Mouse (Mus musculus): Measurements from ENCODE around the gene Caln1. TPM values are rescaled to one million over a fixed set of nuclear protein-coding genes. Genes with fewer than 3 reads are reported as not detected.

Caln1 gene
- total and polyA plus RNA-seq, 3 experiments: not detected

- Histone ChIP-seq H3K4me3 (ENCODE audit: control insufficient read depth in 1 of 2, insufficient read depth in 1 of 2, low read depth in 2 of 2, low read length in 2 of 2) (no peak overlapping the region), H3K79me2 (ENCODE audit: control insufficient read depth, insufficient read depth, low read length, poor library complexity) (no peaks in the 10 kb centered on the region), H3K27me3 (ENCODE audit: control insufficient read depth in 1 of 2, insufficient read depth in 2 of 2, low read length in 2 of 2) (no peaks in the 10 kb centered on the region), H3K27ac (ENCODE audit: control insufficient read depth, low read depth, low read length) (no peak overlapping the region), H3K36me3 (ENCODE audit: control insufficient read depth in 1 of 2, insufficient read depth in 2 of 2, low read length in 2 of 2) (no peaks in the 10 kb centered on the region), H3K9me3 (replicated peaks; ENCODE audit: insufficient read depth, low read length) (no peaks in the 10 kb centered on the region), H3K4me1 (ENCODE audit: control insufficient read depth in 1 of 2, insufficient read depth in 2 of 2, low read length in 2 of 2) (no peaks in the 10 kb centered on the region), H3K9ac (ENCODE audit: control insufficient read depth, low read depth, low read length, poor library complexity, severe bottlenecking) (no peak overlapping the region)
- no peak for TF ChIP-seq MYB (IDR thresholded peaks at IDR 0.05; ENCODE audit: low read depth, low read length)
- TF ChIP-seq E2F4 (IDR thresholded peaks at IDR 0.05; ENCODE audit: borderline replicate concordance, low read depth, low read length): no peak
- TF ChIP-seq NELFE (IDR thresholded peaks at IDR 0.05; ENCODE audit: low read depth, low read length): no peak
- TF ChIP-seq RCOR1 (IDR thresholded peaks at IDR 0.05; ENCODE audit: low read depth, low read length): no peak
- no peak for TF ChIP-seq USF2 (IDR thresholded peaks at IDR 0.05; ENCODE audit: borderline replicate concordance in 1 of 2, insufficient read depth in 1 of 2, low read depth in 1 of 2, low read length in 2 of 2)
- TF ChIP-seq TCF12 (IDR thresholded peaks at IDR 0.05; ENCODE audit: low read depth, low read length): no peak
- no peak for DNase-seq (ENCODE audit: low read depth, low spot score)
These were observed 489.5 kb downstream of the Caln1 start for GRCm38 (mm10) chr5:130858706-130859105.

GRCm38 (mm10) chr5:130859736-130860135, 490.5 kb downstream of the Caln1 start:
- H3K36me3 ChIP-seq (ENCODE audit: control insufficient read depth in 1 of 2, insufficient read depth in 2 of 2, low read length in 2 of 2): no peaks in the 10 kb centered on the region
- no peaks in the 10 kb centered on the region for H3K9me3 ChIP-seq (replicated peaks; ENCODE audit: insufficient read depth, low read length)
- TF ChIP-seq CTCF (IDR thresholded peaks at IDR 0.05 in 2 of 3, conservative IDR thresholded peaks at IDR 0.05 in 1 of 3; ENCODE audit: control insufficient read depth in 1 of 3, insufficient read depth in 1 of 3, low read depth in 2 of 3, low read length in 3 of 3, poor library complexity in 1 of 3, severe bottlenecking in 1 of 3) (peak in 2 of 3 experiments; percentile 35 to 66; a peak in 5 of 6 replicates), POLR2A (IDR thresholded peaks at IDR 0.05; ENCODE audit: control insufficient read depth in 1 of 2, insufficient read depth in 1 of 2, low read depth in 1 of 2, low read length in 2 of 2, poor library complexity in 1 of 2) (no peak)

GRCm38 (mm10) chr5:130862302-130862701, 493.0 kb downstream of the Caln1 start:
- Histone ChIP-seq H3K79me2 (ENCODE audit: control insufficient read depth, insufficient read depth, low read length, poor library complexity) (no peaks in the 10 kb centered on the region), H3K27ac (ENCODE audit: control insufficient read depth, low read depth, low read length) (no peak overlapping the region), H3K4me3 (ENCODE audit: control insufficient read depth in 1 of 2, insufficient read depth in 1 of 2, low read depth in 2 of 2, low read length in 2 of 2) (no peak overlapping the region), H3K4me1 (ENCODE audit: control insufficient read depth in 1 of 2, insufficient read depth in 2 of 2, low read length in 2 of 2) (no peaks in the 10 kb centered on the region), H3K27me3 (ENCODE audit: control insufficient read depth in 1 of 2, insufficient read depth in 2 of 2, low read length in 2 of 2) (no peaks in the 10 kb centered on the region), H3K9me3 (replicated peaks; ENCODE audit: insufficient read depth, low read length) (no peaks in the 10 kb centered on the region), H3K36me3 (ENCODE audit: control insufficient read depth in 1 of 2, insufficient read depth in 2 of 2, low read length in 2 of 2) (no peaks in the 10 kb centered on the region), H3K9ac (ENCODE audit: control insufficient read depth, low read depth, low read length, poor library complexity, severe bottlenecking) (no peak overlapping the region)
- TF ChIP-seq CTCF (IDR thresholded peaks at IDR 0.05 in 2 of 3, conservative IDR thresholded peaks at IDR 0.05 in 1 of 3; ENCODE audit: control insufficient read depth in 1 of 3, insufficient read depth in 1 of 3, low read depth in 2 of 3, low read length in 3 of 3, poor library complexity in 1 of 3, severe bottlenecking in 1 of 3) (0 out of 6 replicates have a peak, but pooled peaks of 1 of the 3 experiments have one; percentile 11), TAL1 (IDR thresholded peaks at IDR 0.05; ENCODE audit: low read length) (no peak)
- no peak for DNase-seq (ENCODE audit: low read depth, low spot score)

More at GRCm38 (mm10) chr5:130859736-130860135, 490.5 kb downstream of the Caln1 start:
- Histone ChIP-seq H3K27ac (ENCODE audit: control insufficient read depth, low read depth, low read length) (no peak overlapping the region), H3K4me1 (ENCODE audit: control insufficient read depth in 1 of 2, insufficient read depth in 2 of 2, low read length in 2 of 2) (no peaks in the 10 kb centered on the region), H3K4me3 (ENCODE audit: control insufficient read depth in 1 of 2, insufficient read depth in 1 of 2, low read depth in 2 of 2, low read length in 2 of 2) (no peak overlapping the region), H3K9ac (ENCODE audit: control insufficient read depth, low read depth, low read length, poor library complexity, severe bottlenecking) (no peak overlapping the region), H3K27me3 (ENCODE audit: control insufficient read depth in 1 of 2, insufficient read depth in 2 of 2, low read length in 2 of 2) (no peaks in the 10 kb centered on the region), H3K79me2 (ENCODE audit: control insufficient read depth, insufficient read depth, low read length, poor library complexity) (no peaks in the 10 kb centered on the region)
- no peak for DNase-seq (ENCODE audit: low read depth, low spot score)
